Mouse (Mus musculus): ENCODE data around the gene Ube2e1. TPM values are rescaled to one million over a fixed set of nuclear protein-coding genes. Genes with fewer than 3 reads are reported as not detected.

Ube2e1 gene
- 174 TPM for polyA plus RNA-seq (2014; fragmentation: Illumina TruSeq; extraction: RNeasy Lipid Tissue Mini Kit (QIAGEN cat#74804); ENCODE audit: low read depth, low replicate concordance)

DNA sequence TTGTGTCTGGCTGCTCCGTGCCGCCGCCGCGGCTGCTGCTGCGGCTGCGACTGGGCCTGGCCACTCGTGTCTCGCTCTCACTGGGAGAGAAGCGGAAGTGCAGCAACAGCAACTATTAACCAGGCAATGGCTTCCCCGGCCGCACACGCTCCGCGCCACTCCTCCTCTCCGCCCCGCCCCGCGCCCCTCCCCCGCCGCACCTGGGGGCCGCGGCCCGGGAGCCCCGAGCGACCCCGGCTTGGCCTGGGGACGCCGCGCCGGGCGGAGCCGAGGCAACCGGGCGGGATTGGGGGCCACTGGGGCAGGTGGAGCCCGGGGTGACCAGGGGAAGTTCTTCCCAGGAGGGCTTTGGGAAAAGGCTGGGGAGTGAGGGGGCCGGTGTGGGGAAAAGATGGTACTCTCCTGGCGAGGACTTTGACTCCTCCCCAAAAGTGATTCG lies at the start of gene Ube2e1:
Gene Ube2e1 (minus strand): TSS at position 167 of the 439 bp plus-strand sequence.

DNA sequence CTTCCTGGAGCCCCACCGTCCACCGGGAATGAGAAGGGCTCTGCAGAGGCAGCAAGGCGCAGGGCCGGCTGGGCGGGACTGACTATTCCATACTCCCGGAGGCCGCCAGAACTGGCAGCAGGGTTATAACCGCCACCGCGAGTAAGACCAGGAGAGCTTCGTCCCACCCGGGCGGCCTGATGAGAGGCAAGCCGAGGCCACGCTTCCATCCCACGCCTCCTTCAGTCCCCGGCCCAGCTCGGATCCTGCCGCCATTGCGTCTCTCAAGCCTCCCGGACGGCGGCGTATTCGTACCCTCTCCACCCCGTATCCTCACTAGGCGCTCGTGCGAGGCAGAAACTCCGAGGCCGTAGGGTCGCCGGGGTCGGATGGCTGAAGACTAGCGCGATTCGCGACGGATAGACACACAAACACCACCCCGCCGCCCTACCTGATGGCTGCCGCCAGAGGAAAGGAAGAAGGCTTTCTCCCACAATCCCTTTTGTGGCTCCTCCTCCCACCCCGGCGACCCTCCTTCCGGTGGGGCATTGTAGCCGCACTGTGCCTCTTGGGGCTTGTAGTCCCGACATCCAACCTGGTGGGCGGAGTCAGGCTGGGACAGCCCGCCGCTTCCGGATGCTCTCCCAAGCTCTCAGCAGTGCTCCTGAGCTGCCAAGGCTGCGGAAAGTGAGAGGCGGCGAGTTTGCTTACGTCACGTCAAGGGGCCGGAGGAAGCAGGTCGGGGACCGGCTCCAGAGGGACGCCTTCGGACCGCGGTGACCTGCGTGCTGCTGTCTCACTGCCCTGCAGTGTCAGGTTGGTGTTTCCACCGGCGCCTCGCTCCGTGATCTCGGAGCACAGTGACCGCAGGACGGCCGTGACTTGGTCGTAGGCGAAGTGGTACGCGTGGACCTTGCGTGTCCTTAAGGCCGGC lies 60.9 kb downstream of the Ube2e1 start, which contains the start of the genes Nkiras1 and Rpl15:
Gene Nkiras1 (plus strand): TSS at position 608 of the 913 bp plus-strand sequence.
Gene Rpl15 (minus strand): TSS at position 863 of the 913 bp plus-strand sequence.

DNA sequence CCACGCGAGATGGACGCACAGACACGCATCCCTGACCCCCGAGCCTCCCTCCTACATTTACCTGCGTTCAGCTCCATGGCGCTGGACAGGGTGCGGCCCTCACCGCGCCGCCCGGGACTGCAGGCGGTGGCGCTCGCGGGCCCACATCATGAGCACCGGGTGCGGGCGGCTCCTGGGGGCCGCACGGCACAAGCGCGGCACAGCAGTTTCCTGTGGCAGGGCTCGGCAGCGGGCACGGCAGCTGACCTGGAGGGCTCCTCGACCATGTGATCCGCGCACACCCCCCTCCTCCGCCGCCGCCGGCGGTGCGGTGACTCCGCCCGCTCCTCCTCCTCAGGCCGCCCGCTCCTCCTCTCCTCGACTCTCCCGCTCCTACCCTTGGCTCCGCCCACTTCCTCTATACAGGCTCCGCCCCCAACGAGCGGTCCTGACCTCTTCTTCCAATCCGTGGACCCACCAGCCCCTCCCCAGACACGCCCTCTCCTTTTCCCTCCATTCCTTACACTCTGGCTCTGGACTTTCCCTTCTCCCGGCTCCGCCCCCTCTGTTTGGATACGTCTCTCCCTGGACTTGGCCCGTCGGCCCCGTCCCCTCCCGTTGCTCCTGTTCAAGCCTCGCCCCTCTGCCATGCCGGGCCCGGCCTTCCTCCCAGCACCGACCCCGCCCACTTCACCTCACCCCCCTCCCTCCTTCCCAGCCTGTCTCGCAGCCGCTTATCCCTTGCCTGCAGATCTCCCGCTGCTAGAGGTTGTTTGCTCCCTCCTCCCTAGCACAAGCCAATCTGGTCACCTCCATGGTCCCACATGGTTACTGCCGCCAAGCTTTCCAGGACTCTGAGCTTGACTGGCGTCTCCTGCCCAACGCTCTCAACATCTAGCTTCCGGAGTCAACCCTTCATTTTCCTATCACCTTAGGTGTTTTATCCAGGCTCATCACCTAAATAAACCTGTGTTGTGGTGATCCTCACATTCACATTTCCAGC lies 92.6 kb downstream of the Ube2e1 start, which contains the start of gene Nr1d2:
Gene Nr1d2 (minus strand): TSS at position 378 of the 982 bp plus-strand sequence.

Other genes with a start within 250 kb of the Ube2e1 start
- gene Nr1d2, start 92.7 kb downstream of the Ube2e1 start, polyA plus RNA-seq (2014; fragmentation: Illumina TruSeq; extraction: RNeasy Lipid Tissue Mini Kit (QIAGEN cat#74804); ENCODE audit: low read depth, low replicate concordance): 119 TPM
- gene Nkiras1, start 60.7 kb downstream of the Ube2e1 start, polyA plus RNA-seq (2014; fragmentation: Illumina TruSeq; extraction: RNeasy Lipid Tissue Mini Kit (QIAGEN cat#74804); ENCODE audit: low read depth, low replicate concordance): 31.7 TPM
- 213 TPM for gene Rpl15, start 60.5 kb downstream of the Ube2e1 start, polyA plus RNA-seq (2014; fragmentation: Illumina TruSeq; extraction: RNeasy Lipid Tissue Mini Kit (QIAGEN cat#74804); ENCODE audit: low read depth, low replicate concordance)